Mouse (Mus musculus): ENCODE results near the gene Ankrd13b. TPM values are rescaled to one million over a fixed set of nuclear protein-coding genes. Genes with fewer than 3 reads are reported as not detected.

The Ankrd13b gene
- polyA plus RNA-seq, 1 experiment, result 280 TPM

DNA sequence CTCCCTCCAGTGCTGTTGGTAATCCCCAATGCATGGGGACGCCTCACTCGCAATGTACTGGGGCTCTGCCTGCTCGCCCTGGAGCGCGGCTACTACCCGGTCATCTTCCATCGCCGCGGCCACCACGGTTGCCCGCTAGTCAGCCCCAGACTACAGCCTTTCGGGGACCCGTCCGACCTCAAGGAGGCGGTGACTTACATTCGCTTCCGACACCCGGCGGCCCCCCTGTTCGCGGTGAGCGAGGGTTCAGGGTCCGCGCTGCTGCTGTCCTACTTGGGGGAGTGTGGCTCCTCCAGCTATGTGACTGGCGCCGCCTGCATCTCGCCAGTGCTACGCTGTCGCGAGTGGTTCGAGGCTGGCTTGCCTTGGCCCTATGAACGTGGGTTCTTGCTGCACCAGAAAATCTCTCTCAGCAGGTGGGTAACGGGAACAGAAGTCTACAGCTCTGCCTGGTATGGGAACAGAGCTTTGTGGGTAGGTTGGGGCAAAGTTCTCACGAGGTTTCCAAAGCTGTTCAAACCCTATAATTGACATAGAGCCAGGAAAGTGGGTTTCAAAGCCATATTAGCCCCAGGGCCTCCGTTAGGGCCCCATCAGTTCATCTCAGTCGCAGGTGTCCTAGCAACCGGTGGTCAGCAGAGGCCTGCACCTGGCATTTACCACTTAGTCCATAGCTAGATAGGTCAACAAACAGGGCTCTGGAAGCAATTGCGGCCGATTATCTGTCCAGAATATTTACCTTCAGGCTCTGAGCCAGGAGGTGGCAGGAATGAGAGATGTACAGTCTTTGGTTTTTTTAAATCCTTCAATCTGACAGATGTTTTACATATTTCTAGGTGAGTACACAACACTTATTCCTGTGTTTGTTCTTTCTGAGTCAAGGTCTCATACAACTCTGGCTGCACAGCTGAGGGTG, 26.4 kb upstream of the Ankrd13b start, which contains the start of gene Trp53i13:
Trp53i13 (minus strand) TSS at position 344 of the 916 bp plus-strand sequence.
- no peak for TF ChIP-seq CTCF (IDR thresholded peaks at IDR 0.05; ENCODE audit: borderline replicate concordance, extremely low read depth, insufficient read depth, insufficient read length)
- TF ChIP-seq POLR2A (IDR thresholded peaks at IDR 0.05; ENCODE audit: borderline replicate concordance, extremely low read depth, insufficient read depth, insufficient read length, poor library complexity, severe bottlenecking), result no peak
- no peak for DNase-seq (ENCODE audit: low read depth)

DNA sequence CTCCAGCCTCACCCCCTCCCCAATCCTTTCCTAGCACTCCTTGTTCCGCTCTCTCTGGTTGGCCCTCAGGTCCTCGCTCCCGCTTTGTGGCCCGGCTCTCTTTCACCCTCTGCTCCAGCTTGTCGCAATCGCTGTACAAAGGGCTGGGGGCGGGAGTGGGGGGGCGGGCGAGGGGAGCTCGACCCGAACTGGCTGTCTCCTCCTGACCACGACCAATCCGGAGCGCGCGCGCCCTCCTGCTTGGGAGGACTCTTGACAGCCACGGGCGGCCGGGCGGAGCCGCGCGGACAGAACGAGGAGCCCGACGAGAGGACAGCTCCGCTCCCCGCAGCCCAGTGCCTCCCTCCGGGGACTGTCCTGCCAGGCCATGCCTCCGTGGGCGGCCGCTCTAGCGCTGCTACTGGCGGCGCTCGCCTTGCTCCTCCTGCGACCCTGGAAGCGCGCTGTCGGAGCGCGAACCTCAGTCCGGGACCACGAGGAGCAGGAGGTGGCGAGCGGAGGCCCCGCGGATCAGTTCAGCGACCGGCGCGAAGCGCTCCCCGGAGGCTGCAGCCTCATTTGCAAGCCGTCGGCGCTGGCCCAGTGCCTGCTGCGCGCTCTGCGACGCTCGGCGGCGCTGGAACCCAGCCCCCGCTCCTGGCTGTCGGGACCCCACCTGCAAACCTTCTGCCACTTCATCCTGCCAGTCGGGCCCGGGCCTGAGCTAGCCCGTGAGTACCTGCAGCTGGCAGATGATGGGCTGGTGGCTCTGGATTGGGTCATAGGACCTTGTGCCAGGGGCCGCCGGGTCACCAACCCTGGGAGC, 25.6 kb upstream of the Ankrd13b start, which contains the start of gene Abhd15:
Abhd15 (plus strand) TSS at position 290 of the 805 bp plus-strand sequence.
- peak; percentile 87 for DNase-seq (ENCODE audit: low read depth)
- TF ChIP-seq POLR2A (IDR thresholded peaks at IDR 0.05; ENCODE audit: borderline replicate concordance, extremely low read depth, insufficient read depth, insufficient read length, poor library complexity, severe bottlenecking) (no peak), CTCF (IDR thresholded peaks at IDR 0.05; ENCODE audit: borderline replicate concordance, extremely low read depth, insufficient read depth, insufficient read length) (no peak)

DNA sequence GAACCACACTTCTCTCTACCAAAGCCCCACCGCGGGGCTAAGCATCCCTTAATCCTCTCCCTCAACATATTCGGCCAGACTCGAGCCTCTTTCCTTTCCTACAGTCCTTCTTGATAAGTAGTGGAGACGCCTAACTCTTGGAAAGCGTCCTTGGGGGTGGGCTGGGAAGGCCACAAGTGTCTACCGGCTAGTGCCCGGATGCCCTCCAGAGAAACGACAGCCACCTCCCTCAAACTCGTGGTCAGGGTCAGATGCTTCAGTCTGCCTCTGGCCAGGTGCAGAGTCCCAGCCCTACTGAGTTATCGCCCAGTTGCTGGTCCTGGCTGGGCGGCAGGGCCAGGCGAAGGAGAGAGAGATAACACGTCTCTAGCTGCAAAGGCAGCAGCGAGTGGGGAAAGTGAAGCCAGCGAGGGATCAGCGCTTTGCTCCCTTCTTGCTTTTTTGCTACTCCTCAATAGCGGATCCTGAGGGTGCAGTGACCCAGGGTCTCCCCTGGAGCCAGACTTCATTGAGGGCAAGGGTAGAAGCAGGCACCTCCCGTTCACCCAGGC, 24.9 kb upstream of the Ankrd13b start:
- DNase-seq (ENCODE audit: low read depth), result no peak
- TF ChIP-seq POLR2A (IDR thresholded peaks at IDR 0.05; ENCODE audit: borderline replicate concordance, extremely low read depth, insufficient read depth, insufficient read length, poor library complexity, severe bottlenecking) (no peak), CTCF (IDR thresholded peaks at IDR 0.05; ENCODE audit: borderline replicate concordance, extremely low read depth, insufficient read depth, insufficient read length) (no peak)

DNA sequence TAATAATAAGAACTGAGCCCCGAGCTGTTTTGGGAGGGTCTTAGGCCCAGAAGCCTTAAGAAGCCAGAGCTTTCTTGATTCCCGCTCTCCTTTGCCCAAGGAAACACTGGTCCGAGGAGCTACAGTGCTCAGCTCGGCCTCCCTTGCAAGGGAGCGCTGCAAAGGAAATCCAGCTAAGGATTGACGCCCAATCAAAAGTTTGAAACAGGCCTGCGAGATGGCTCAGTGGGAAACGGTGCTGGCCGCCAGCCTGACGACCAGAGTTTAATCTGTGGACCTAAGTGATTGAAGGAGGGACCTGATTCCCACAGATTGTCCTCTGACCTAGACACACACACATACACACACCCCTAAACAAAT, 24.3 kb upstream of the Ankrd13b start:
- TF ChIP-seq POLR2A (IDR thresholded peaks at IDR 0.05; ENCODE audit: borderline replicate concordance, extremely low read depth, insufficient read depth, insufficient read length, poor library complexity, severe bottlenecking), result no peak
- TF ChIP-seq CTCF (IDR thresholded peaks at IDR 0.05; ENCODE audit: borderline replicate concordance, extremely low read depth, insufficient read depth, insufficient read length), result no peak
- DNase-seq (ENCODE audit: low read depth), result no peak

DNA sequence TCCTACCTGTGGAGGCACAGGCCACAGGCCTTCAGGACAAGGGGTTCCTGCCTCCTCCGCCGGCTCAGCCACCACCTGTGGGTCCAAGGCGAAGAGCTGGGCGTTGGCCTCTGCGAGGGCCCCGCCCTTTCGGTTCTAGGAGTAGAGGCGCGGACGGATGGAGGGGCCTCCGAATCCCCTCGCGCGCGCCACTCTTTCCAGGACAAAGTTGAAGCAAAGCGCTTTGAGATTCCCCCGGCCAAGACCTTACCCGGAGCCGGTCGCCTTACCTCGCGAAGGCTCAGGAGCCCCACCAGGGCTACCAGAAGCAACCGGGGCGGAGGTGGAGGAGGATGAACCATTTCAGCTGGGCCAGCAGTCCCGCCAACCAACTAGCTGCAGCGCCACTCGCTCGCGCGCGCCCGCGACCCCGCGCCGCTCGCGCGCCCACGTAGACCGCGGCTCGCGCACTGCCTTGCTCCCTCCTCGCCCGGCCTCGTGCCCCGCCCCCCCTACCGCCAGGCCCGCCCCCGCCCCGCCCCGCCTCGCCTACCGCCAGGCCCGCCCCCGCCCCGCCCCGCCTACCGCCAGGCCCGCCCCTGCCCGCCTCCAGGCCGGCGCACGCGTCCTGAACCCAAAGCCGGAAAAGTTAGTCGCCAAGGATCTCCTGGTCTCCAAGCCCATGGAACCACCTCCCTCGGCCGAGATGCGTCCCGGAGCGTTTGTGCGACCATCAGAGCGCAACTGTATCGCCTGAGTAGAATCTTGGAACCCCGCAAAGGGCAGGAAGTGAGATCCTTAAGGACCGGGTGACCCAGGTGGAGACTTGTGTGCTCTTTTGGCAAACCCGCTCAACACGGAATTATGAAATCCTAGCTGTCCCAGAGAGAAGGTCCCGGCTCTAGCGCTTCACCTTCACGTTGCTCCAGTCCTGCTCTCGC, 23.7 kb upstream of the Ankrd13b start:
- TF ChIP-seq POLR2A (IDR thresholded peaks at IDR 0.05; ENCODE audit: borderline replicate concordance, extremely low read depth, insufficient read depth, insufficient read length, poor library complexity, severe bottlenecking) (peak; percentile 84), CTCF (IDR thresholded peaks at IDR 0.05; ENCODE audit: borderline replicate concordance, extremely low read depth, insufficient read depth, insufficient read length) (no peak)
- DNase-seq (ENCODE audit: low read depth), result peak; percentile 91

DNA sequence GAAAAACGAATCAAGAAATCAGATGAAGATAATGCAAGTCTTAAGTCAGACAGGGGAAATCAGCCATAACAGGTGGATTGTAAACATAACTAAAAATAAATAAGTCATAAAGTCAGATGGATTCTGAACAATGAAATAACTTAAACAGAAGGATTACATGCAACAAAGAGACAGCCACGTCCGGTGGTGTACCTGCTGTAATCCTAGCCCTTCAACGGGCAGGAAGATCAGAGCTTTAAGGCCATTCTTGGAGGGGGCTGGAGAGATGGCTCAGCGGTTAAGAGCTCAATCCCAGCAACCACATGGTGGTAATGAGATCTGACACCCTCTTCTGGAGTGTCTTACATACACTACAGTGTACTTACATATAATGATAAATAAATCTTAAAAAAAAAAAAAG, 21.9 kb upstream of the Ankrd13b start:
- no peak for TF ChIP-seq CTCF (IDR thresholded peaks at IDR 0.05; ENCODE audit: borderline replicate concordance, extremely low read depth, insufficient read depth, insufficient read length)
- no peak for DNase-seq (ENCODE audit: low read depth)

DNA sequence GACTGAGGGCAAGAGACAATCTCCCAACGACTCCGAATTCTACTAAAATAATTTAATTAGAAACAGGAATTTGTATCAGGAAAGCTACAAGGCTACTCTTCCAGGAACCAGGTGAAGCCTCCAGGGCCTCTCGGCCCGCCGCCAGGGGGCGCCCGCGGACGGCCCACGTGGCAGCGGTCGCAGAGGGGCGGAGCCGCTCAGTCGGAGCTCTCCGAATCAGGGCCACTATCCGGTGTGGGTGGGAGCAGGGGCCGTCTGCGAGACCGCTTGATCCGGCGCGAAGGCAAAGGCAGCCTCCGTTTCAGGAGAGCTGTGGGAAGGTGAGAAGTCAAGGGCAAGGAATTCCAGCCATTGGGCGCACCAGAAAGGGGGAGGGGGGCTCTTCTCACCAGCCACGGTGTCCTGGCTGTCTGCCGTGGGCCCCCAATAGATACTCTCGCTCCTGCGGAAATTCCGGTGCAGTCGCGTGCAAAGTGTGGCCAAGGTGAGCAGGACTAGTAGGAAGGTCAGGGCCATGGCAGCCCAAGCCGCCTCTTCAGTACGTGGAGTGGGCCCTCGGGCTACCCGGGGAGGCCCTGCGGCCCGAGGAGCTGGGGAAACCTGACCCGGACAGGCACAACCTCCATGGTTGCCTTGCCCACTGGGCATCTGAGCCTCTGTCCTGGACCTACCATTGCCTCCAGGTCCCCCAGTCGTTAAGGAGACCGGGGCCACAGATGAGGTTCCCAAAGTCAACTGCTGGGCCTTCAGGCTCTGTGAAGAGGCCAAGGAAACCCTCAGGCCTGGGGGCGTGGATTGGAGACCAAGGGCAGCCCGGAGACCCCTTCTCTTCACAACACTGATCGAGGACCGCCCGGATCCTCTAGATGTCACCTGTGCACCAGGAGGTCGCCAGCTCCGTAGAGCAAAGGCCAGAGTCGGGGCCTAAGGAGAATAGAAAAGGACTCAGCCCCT, 18.9 kb upstream of the Ankrd13b start:
- peak; percentile 91 for TF ChIP-seq CTCF (IDR thresholded peaks at IDR 0.05; ENCODE audit: borderline replicate concordance, extremely low read depth, insufficient read depth, insufficient read length)
- no peak for TF ChIP-seq POLR2A (IDR thresholded peaks at IDR 0.05; ENCODE audit: borderline replicate concordance, extremely low read depth, insufficient read depth, insufficient read length, poor library complexity, severe bottlenecking)
- peak; percentile 84 for DNase-seq (ENCODE audit: low read depth)

DNA sequence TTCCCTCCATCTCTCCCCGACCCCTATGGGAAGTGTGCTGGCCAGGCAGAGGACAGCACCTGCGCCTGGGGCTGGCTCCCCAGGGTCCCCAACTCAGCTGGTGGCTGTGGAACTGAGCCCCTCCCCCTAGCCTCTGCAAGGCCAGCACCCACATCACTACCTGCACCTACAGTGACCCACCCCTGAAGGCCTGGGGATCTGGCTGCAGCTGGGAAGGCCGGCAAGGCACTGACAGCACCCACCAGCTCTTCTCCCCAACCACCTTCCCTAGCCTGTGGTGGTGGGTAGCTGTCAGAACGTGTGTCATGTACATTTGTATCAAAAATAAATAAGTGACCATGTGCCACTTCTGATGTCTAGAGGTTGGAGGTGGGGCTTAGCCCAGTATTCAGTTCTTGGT, 17.9 kb upstream of the Ankrd13b start:
- no peak for DNase-seq (ENCODE audit: low read depth)
- TF ChIP-seq POLR2A (IDR thresholded peaks at IDR 0.05; ENCODE audit: borderline replicate concordance, extremely low read depth, insufficient read depth, insufficient read length, poor library complexity, severe bottlenecking), result no peak
- TF ChIP-seq CTCF (IDR thresholded peaks at IDR 0.05; ENCODE audit: borderline replicate concordance, extremely low read depth, insufficient read depth, insufficient read length), result no peak

DNA sequence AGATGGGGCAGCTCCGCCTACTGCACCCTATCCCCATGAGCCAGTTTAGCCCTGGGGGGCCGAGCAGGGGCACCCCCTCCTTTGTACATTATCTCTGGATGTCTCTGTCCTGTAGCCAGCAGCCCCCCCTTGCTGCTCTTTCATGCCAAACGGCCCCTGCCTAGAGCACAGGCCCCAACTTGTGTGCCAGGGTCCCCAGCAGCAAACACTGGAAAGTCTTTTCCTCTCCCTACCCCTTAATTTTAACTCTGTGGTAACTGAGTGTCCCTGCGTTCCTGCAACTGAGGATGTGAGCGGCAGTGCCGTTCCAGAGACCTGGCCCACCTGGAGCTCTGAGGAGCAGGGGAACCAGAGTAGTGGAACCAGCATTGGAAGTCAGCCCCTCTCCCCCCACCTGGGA, 17.5 kb upstream of the Ankrd13b start:
- TF ChIP-seq CTCF (IDR thresholded peaks at IDR 0.05; ENCODE audit: borderline replicate concordance, extremely low read depth, insufficient read depth, insufficient read length) (no peak), POLR2A (IDR thresholded peaks at IDR 0.05; ENCODE audit: borderline replicate concordance, extremely low read depth, insufficient read depth, insufficient read length, poor library complexity, severe bottlenecking) (no peak)

More for the DNA sequence above, 17.5 kb upstream of the Ankrd13b start:
- no peak for DNase-seq (ENCODE audit: low read depth)
